Mouse (Mus musculus) bone marrow macrophage, adult 2 months (primary cell): ENCODE measurements around the gene Scd4.

Experiments
- CTCF ChIP-seq: IDR thresholded peaks from 2 replicates; pipeline ENCODE4 v1.5.1; 2012; ENCODE audit warnings: low read depth, mild to moderate bottlenecking, low read length, moderate library complexity
- POLR2A ChIP-seq: IDR thresholded peaks from 2 replicates; pipeline ENCODE4 v1.6.1; 2012; ENCODE audit warnings: mild to moderate bottlenecking, low read depth, low read length, borderline replicate concordance

GRCm38 (mm10) chr19:44387089-44387671 is 54.3 kb downstream of the Scd4 start:
- TF ChIP-seq CTCF (no peak), POLR2A (no peak)
